Mouse (Mus musculus): ENCODE data around the gene Ccdc38. TPM values are rescaled to one million over a fixed set of nuclear protein-coding genes. Genes with fewer than 3 reads are reported as not detected.

The Ccdc38 gene
- polyA plus RNA-seq, 1 experiment, result not detected

DNA sequence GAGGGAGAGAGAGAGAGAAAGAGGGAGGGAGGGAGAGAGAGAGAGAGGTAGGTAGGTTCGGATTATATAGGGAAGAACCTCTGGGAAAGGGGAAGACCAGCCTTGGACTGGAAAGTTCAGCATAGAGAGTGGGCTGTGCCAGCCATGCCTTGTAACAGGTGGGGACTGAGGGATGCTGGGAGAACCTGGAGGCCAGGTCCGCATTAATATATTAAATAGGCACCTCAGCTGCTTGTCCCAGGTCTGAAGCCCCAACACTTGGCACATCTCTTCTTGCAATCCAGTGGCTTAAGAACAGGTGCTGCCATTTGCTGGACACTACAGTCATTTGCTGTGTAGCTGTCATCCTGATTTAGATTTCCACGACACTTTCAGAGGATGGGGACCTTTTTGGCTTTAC lies 56.2 kb downstream of the Ccdc38 start:
- H3K36me3 ChIP-seq (replicated peaks; ENCODE audit: low read length), result no peaks in the 10 kb centered on the region
- TF ChIP-seq GATA1 (IDR thresholded peaks at IDR 0.05; ENCODE audit: borderline replicate concordance, low read length) (no peak), FLI1 (IDR thresholded peaks at IDR 0.05; ENCODE audit: low read length) (no peak)
- no peak overlapping the region for H3K4me3 ChIP-seq (replicated peaks)
- no peaks in the 10 kb centered on the region for H3K9me3 ChIP-seq
- H3K27me3 ChIP-seq (replicated peaks), result peaks cover 7% of the 10 kb centered on the region
- H3K4me1 ChIP-seq, result peaks cover 9% of the 10 kb centered on the region

DNA sequence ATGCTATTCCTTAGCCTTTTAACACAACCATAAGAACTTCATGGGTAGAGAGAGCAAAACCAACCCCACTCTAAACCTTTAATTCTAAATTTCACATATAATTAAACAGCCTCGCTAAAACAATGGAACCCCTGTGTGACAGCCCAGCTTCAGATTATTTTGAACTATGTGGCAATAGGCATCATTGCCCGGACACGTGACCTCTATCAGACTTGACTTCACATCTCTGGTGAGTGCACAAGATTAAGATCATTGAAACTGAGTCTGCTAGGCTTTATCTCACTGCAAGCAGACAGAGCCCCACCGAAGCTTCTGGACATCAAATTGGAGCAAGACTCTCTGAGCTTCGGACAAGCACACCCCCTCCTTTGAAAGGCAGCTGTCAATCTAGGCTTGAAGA lies 61.9 kb downstream of the Ccdc38 start:
- Histone ChIP-seq H3K36me3 (replicated peaks; ENCODE audit: low read length) (no peaks in the 10 kb centered on the region), H3K27me3 (replicated peaks) (peaks cover 11% of the 10 kb centered on the region), H3K4me3 (replicated peaks) (no peak overlapping the region), H3K4me1 (no peaks in the 10 kb centered on the region), H3K9me3 (peaks cover 20% of the 10 kb centered on the region)
- TF ChIP-seq GATA1 (IDR thresholded peaks at IDR 0.05; ENCODE audit: borderline replicate concordance, low read length), result no peak
- TF ChIP-seq FLI1 (IDR thresholded peaks at IDR 0.05; ENCODE audit: low read length), result no peak

GRCm38 (mm10) chr10:93603256-93603655 lies 62.8 kb downstream of the Ccdc38 start:
- Histone ChIP-seq H3K4me3 (replicated peaks) (no peak overlapping the region), H3K36me3 (replicated peaks; ENCODE audit: low read length) (no peaks in the 10 kb centered on the region), H3K4me1 (no peaks in the 10 kb centered on the region), H3K27me3 (replicated peaks) (peaks cover 10% of the 10 kb centered on the region), H3K9me3 (peaks cover 27% of the 10 kb centered on the region)
- TF ChIP-seq FLI1 (IDR thresholded peaks at IDR 0.05; ENCODE audit: low read length), result no peak
- TF ChIP-seq GATA1 (IDR thresholded peaks at IDR 0.05; ENCODE audit: borderline replicate concordance, low read length), result no peak

- Histone ChIP-seq H3K36me3 (replicated peaks; ENCODE audit: low read length) (no peaks in the 10 kb centered on the region), H3K4me3 (replicated peaks) (no peak overlapping the region), H3K27me3 (replicated peaks) (peaks cover 6% of the 10 kb centered on the region), H3K9me3 (peaks cover 51% of the 10 kb centered on the region), H3K4me1 (no peaks in the 10 kb centered on the region)
- no peak for TF ChIP-seq GATA1 (IDR thresholded peaks at IDR 0.05; ENCODE audit: borderline replicate concordance, low read length)
Measured at GRCm38 (mm10) chr10:93606326-93606725, 65.9 kb downstream of the Ccdc38 start.

DNA sequence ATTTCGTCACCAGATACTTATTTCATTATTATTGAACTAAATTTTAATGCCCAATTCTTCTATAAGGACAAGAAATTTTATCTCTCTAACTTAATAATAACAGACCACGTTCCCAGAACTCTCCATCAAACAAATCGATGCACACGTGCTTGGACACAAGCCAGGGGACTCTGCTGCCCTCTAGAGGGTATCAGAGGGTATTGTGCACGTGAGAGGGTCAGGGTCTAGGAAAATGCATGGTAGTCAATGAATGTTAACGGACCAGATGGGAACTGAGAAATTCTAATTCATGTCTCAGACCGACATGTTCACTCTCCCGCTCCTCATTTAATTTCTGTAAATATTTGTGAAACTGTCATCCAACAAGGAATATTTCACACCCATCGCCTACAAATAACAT lies 67.6 kb downstream of the Ccdc38 start:
- Histone ChIP-seq H3K27me3 (replicated peaks) (peaks cover 2% of the 10 kb centered on the region), H3K36me3 (replicated peaks; ENCODE audit: low read length) (no peaks in the 10 kb centered on the region), H3K4me3 (replicated peaks) (no peak overlapping the region), H3K4me1 (no peaks in the 10 kb centered on the region), H3K9me3 (peaks cover 44% of the 10 kb centered on the region)
- TF ChIP-seq GATA1 (IDR thresholded peaks at IDR 0.05; ENCODE audit: borderline replicate concordance, low read length) (no peak), FLI1 (IDR thresholded peaks at IDR 0.05; ENCODE audit: low read length) (no peak)

- Histone ChIP-seq H3K36me3 (replicated peaks; ENCODE audit: low read length) (no peaks in the 10 kb centered on the region), H3K4me1 (no peaks in the 10 kb centered on the region), H3K27me3 (replicated peaks) (peaks cover 2% of the 10 kb centered on the region), H3K9me3 (peaks cover 39% of the 10 kb centered on the region), H3K4me3 (replicated peaks) (no peak overlapping the region)
- no peak for TF ChIP-seq GATA1 (IDR thresholded peaks at IDR 0.05; ENCODE audit: borderline replicate concordance, low read length)
- TF ChIP-seq FLI1 (IDR thresholded peaks at IDR 0.05; ENCODE audit: low read length), result no peak
Measured at GRCm38 (mm10) chr10:93609236-93609635, 68.8 kb downstream of the Ccdc38 start.

DNA sequence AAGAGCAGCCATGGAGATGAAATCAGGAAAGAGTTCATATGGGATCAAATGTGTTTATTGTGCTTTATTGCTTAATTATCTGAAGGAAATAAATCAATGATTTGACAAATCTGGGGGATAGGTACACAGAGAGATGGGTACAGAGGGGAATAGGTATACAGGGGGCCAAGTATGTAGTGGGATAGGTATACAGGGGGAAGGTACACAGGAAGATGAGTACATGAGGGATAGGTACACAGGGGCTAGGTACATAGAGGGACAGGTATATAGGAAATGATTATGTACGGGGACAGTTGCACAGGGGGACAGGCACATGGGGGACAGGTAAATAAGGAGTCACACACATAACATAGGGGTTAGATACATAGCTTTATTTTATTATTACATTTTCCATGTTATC lies 70.5 kb downstream of the Ccdc38 start:
- H3K4me3 ChIP-seq (replicated peaks), result no peak overlapping the region
- TF ChIP-seq GATA1 (IDR thresholded peaks at IDR 0.05; ENCODE audit: borderline replicate concordance, low read length) (no peak), FLI1 (IDR thresholded peaks at IDR 0.05; ENCODE audit: low read length) (no peak)
- H3K27me3 ChIP-seq (replicated peaks), result no peaks in the 10 kb centered on the region
- H3K9me3 ChIP-seq, result peaks cover 35% of the 10 kb centered on the region
- H3K36me3 ChIP-seq (replicated peaks; ENCODE audit: low read length), result no peaks in the 10 kb centered on the region
- H3K4me1 ChIP-seq, result no peaks in the 10 kb centered on the region

DNA sequence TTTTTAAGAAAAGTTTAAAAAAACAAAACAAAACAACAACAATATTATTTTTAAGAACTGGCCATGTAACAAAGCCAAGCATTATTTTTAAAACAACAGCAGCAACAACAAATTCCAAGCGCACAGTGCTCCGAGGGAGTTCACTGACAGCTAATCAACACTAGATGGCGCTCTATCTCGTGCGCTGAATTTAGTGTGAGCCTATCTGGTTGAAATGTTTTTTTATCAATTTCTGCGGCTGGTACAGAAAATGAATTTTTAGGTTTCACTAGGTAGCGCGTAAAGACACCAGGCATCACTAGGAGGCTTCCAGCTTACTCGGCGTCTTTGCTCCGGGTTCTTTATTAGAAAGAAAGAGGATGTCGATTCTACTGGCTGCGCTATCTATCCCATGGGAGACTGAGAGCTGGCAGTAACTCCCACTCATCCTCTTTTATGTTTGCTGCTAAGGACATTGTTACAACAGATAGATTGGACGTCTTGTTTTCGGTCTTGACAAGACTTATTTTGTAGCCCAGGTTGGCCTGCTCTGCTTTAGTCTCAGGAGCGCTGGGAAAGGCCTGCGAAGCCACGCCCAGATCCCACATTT lies 71.1 kb downstream of the Ccdc38 start:
- H3K4me3 ChIP-seq (replicated peaks), result no peak overlapping the region
- no peaks in the 10 kb centered on the region for H3K4me1 ChIP-seq
- H3K9me3 ChIP-seq, result peaks cover 31% of the 10 kb centered on the region
- H3K36me3 ChIP-seq (replicated peaks; ENCODE audit: low read length), result no peaks in the 10 kb centered on the region
- H3K27me3 ChIP-seq (replicated peaks), result no peaks in the 10 kb centered on the region
- TF ChIP-seq FLI1 (IDR thresholded peaks at IDR 0.05; ENCODE audit: low read length), result no peak

DNA sequence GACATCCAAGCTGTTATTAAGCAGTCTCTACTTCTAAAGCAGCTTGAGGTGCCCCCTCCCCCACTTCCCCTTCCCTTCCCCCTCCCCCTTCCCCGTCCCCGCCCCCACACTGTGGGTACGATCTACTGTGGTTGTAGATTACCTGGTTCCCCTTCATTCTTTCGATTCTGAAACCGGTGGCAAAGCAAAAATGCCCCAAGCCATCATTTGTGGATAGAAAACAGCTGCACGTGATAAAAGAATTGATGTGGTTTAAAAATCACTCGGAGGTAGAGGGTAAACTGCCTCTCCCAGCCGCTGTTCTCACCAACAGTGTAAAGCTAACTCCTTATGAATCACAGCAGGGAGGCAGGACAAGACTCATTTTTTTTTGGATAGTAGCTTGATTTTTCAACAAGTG lies 74.4 kb downstream of the Ccdc38 start:
- Histone ChIP-seq H3K27me3 (replicated peaks) (no peaks in the 10 kb centered on the region), H3K4me3 (replicated peaks) (no peak overlapping the region), H3K4me1 (no peaks in the 10 kb centered on the region), H3K9me3 (peaks cover 23% of the 10 kb centered on the region), H3K36me3 (replicated peaks; ENCODE audit: low read length) (no peaks in the 10 kb centered on the region)
- TF ChIP-seq GATA1 (IDR thresholded peaks at IDR 0.05; ENCODE audit: borderline replicate concordance, low read length) (no peak), FLI1 (IDR thresholded peaks at IDR 0.05; ENCODE audit: low read length) (no peak)

DNA sequence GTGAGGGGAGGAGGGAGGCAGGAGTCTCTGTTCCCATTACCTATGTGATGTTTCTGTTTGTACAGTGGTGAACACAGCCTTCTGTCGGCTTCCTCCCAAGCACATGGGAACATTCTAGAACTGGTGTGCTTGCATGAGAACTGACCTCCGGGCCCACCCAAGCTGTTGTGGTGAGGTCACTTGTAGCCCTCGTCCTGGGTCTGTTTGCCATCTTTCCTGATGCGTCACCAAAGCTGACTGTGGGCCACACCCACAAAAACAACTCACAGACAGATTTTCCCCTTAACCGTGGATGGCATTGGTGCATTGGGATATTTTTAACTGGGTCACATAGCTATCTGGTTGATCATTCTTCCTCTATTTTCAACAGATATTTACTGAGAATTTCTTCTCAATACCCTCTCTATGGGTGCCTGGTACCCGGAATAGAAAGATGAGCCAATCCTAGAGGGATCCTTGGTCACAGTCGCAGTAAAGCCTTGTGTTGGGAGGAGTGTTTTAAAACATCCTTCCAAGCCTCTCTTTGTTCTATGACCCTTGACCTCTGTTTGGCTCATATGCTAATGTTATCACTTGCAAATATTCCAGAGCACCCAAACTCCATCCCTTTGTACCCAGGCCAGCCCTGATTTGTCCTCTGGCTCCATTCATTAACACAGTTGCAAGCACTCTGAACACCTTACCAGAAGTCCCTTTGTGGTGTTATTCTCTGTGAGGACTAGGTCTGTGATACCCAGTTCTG lies 80.2 kb downstream of the Ccdc38 start:
- TF ChIP-seq GATA1 (IDR thresholded peaks at IDR 0.05; ENCODE audit: borderline replicate concordance, low read length) (no peak), FLI1 (IDR thresholded peaks at IDR 0.05; ENCODE audit: low read length) (no peak)
- no peaks in the 10 kb centered on the region for H3K36me3 ChIP-seq (replicated peaks; ENCODE audit: low read length)
- peaks cover 9% of the 10 kb centered on the region for H3K27me3 ChIP-seq (replicated peaks)
- H3K4me3 ChIP-seq (replicated peaks), result no peak overlapping the region
- H3K4me1 ChIP-seq, result no peaks in the 10 kb centered on the region
- peaks cover 16% of the 10 kb centered on the region for H3K9me3 ChIP-seq

Data from megakaryocyte, embryonic 14.5 days (primary cell).